Comparison of ENCODE assay signal across 29 mouse cellular contexts in genomic region chr4:141819316-141819715, GRCm38 (mm10). TPM values are rescaled to one million over a fixed set of nuclear protein-coding genes. Genes with fewer than 3 reads are reported as not detected.
A peak's percentile ranks its signal among the peaks of the same experiment; 100 is the strongest.
DNase-seq lines count a peak whose midpoint lies in the region; TF ChIP-seq lines count a peak whose summit lies in the region.
"Had no signal": no experiment of that assay in that cellular context is flagged by ENCODE, and none has a peak within 500 bp of the region (broad histone marks: within the 10 kb centered on the region; RNA-seq: fewer than 3 reads in every experiment).

No protein-coding gene starts in this region.

- in situ Hi-C loops in ES-E14 (cut with MboI; ENCODE audit: low sequenced_read_pairs in 2 of 2, unreplicated experiment in 2 of 2), result no loop called here

- H3K4me3 ChIP-seq in testis, adult 2 months (ENCODE audit: control insufficient read depth, low read depth, low read length), result peak overlapping the region; percentile 39
- 0 out of 4 replicates have a peak overlapping the region, but pooled peaks of 1 of the 2 experiments have one; percentile 9 for H3K4me3 ChIP-seq in ES-E14 (ENCODE audit: insufficient read depth in 1 of 2, low read depth in 1 of 2, low read length in 2 of 2, poor library complexity in 1 of 2, severe bottlenecking in 1 of 2)
- no peak overlapping the region for H3K4me3 ChIP-seq in forebrain, embryonic 10.5 days
- H3K4me3 ChIP-seq: embryonic facial prominence, embryonic 13.5 days; embryonic facial prominence, embryonic 15.5 days; erythroblast, embryonic 14.5 days; forebrain, embryonic 13.5 days; forebrain, embryonic 15.5 days had no signal

- H3K4me1 ChIP-seq in testis, adult 2 months (ENCODE audit: control insufficient read depth, insufficient read depth, low read length), result peaks cover 14% of the 10 kb centered on the region
- peaks cover 4 to 10% of the 10 kb centered on the region in 2 experiments; a peak in 3 of 4 replicates for H3K4me1 ChIP-seq in ES-E14 (ENCODE audit: control insufficient read depth in 2 of 2, insufficient read depth in 2 of 2, low read length in 2 of 2, poor library complexity in 1 of 2)
- peaks cover 24% of the 10 kb centered on the region for H3K4me1 ChIP-seq in forebrain, embryonic 10.5 days
- H3K4me1 ChIP-seq: embryonic facial prominence, embryonic 15.5 days; forebrain, embryonic 13.5 days; forebrain, embryonic 15.5 days had no signal

- H3K27me3 ChIP-seq in testis, adult 2 months (ENCODE audit: control insufficient read depth, insufficient read depth, low read length), result no peaks in the 10 kb centered on the region
- H3K27me3 ChIP-seq in forebrain, embryonic 10.5 days (ENCODE audit: poor library complexity, severe bottlenecking), result no peaks in the 10 kb centered on the region
- H3K27me3 ChIP-seq: embryonic facial prominence, embryonic 13.5 days; embryonic facial prominence, embryonic 15.5 days; forebrain, embryonic 13.5 days; forebrain, embryonic 15.5 days had no signal

- TF ChIP-seq POLR2A in testis, adult 2 months (IDR thresholded peaks at IDR 0.05; ENCODE audit: control insufficient read depth, low read depth, low read length), result 0 out of 2 replicates have a peak, but pooled peaks have one; percentile 31

- WGBS in forebrain, embryonic 10.5 days, result 95% methylated on average over 7 of the region's 7 CpGs

- H3K36me3 ChIP-seq in testis, adult 2 months (ENCODE audit: control insufficient read depth, insufficient read depth, low read length), result no peaks in the 10 kb centered on the region; the same call in 1 of the 2 replicates
- H3K36me3 ChIP-seq in ES-E14 (ENCODE audit: control insufficient read depth, insufficient read depth, low read length, poor library complexity, severe bottlenecking), result no peaks in the 10 kb centered on the region
- H3K36me3 ChIP-seq in forebrain, embryonic 10.5 days (replicated peaks), result peaks cover 20% of the 10 kb centered on the region
- H3K36me3 ChIP-seq: forebrain, embryonic 15.5 days had no signal

- H3K9ac ChIP-seq in ES-E14 (ENCODE audit: insufficient read depth, low read depth, low read length, poor library complexity, severe bottlenecking), result no peak overlapping the region
- H3K9ac ChIP-seq: embryonic facial prominence, embryonic 13.5 days; embryonic facial prominence, embryonic 15.5 days; forebrain, embryonic 13.5 days; forebrain, embryonic 15.5 days; forebrain, postnatal 0 days had no signal

- DNase-seq in testis, postnatal 10 days (ENCODE audit: low spot score), result no peak
- DNase-seq in ES-CJ7 (ENCODE audit: low read depth, low spot score) (peak; percentile 67), ES-E14 (ENCODE audit: low read depth, low spot score) (no peak), ZHBTc4 (ENCODE audit: low read depth, low spot score) (peak; percentile 79), adipocyte (ENCODE audit: low spot score) (no peak)
- DNase-seq in embryo, embryonic 10.5 days (ENCODE audit: low spot score), result no peak
- no peak for DNase-seq in forebrain, embryonic 10.5 days (ENCODE audit: extremely low spot score, low spot score)
- DNase-seq: adrenal gland, adult 8-10 months; adrenal gland, postnatal 14 days; adrenal gland, postnatal 36 days; cerebellum, adult 11-12 months; cerebellum, adult 2 months; cerebellum, adult 9-10 months; cerebellum, postnatal 10 days; cerebellum, postnatal 25 days; embryo, embryonic 11 days; forebrain, postnatal 0 days had no signal

- no peak for TF ChIP-seq CTCF in testis, adult 2 months (IDR thresholded peaks at IDR 0.05; ENCODE audit: control insufficient read depth, insufficient read depth, insufficient replicate concordance, low read depth, low read length)

- H3K9me3 ChIP-seq in ES-E14 (ENCODE audit: control insufficient read depth, insufficient read depth, low read depth, low read length), result no peaks in the 10 kb centered on the region
- H3K9me3 ChIP-seq in forebrain, embryonic 10.5 days, result no peaks in the 10 kb centered on the region
- H3K9me3 ChIP-seq: embryonic facial prominence, embryonic 13.5 days; embryonic facial prominence, embryonic 15.5 days; forebrain, embryonic 13.5 days; forebrain, embryonic 15.5 days had no signal

- H3K27ac ChIP-seq in testis, adult 2 months (ENCODE audit: control insufficient read depth, insufficient read depth, low read depth, low read length), result no peak overlapping the region
- H3K27ac ChIP-seq in ES-E14 (ENCODE audit: insufficient read depth, low read depth, low read length, poor library complexity, severe bottlenecking), result no peak overlapping the region
- H3K27ac ChIP-seq in forebrain, embryonic 10.5 days, result no peak overlapping the region
- H3K27ac ChIP-seq: embryonic facial prominence, embryonic 13.5 days; embryonic facial prominence, embryonic 15.5 days; forebrain, embryonic 13.5 days; forebrain, embryonic 15.5 days had no signal

TF ChIP-seq in ES-E14, 5 proteins besides CTCF, POLR2A, EP300 and RAD21:
- TF ChIP-seq MAFK (IDR thresholded peaks at IDR 0.05; ENCODE audit: insufficient read depth, low read depth, low read length) (no peak), CHD2 (IDR thresholded peaks at IDR 0.05; ENCODE audit: low read depth, low read length) (0 out of 2 replicates have a peak, but pooled peaks have one; percentile 46)
TF ChIP-seq in ES-E14: peak in this region for 1.

RNA-seq across cellular contexts. Expression of gene Cela2a, which starts 6.6 kb away (rescaled TPM):
- polyA plus RNA-seq in testis, adult 2 months (2012; rRNA removed), result 6.2 and 6.5 TPM in 2 replicates
- 7.3 and 8.2 TPM in 2 replicates for total RNA-seq in ES-E14 (2012; rRNA removed)
- not detected in 2 replicates for polyA plus RNA-seq in forebrain, embryonic 10.5 days (2016; fragmentation: Nextera tagmentation; extraction: Ambion mirVana)
- total RNA-seq: adrenal gland, adult 18-20 months; adrenal gland, adult 8-10 months; adrenal gland, postnatal 36 days; forebrain, postnatal 0 days; MEL had no signal
- polyA plus RNA-seq: C2C12; embryonic facial prominence, embryonic 11.5 days; embryonic facial prominence, embryonic 13.5 days; embryonic facial prominence, embryonic 15.5 days; erythroblast, embryonic 14.5 days; forebrain, embryonic 11.5 days; forebrain, embryonic 15.5 days had no signal

RNA-seq across cellular contexts. Expression of gene Casp9, which starts 25.9 kb away (rescaled TPM):
- 7.8 and 8.0 TPM in 2 replicates for polyA plus RNA-seq in testis, adult 2 months (2012; rRNA removed)
- 5.5 and 6.1 TPM in 2 replicates for total RNA-seq in ES-E14 (2012; rRNA removed)
- 23.4 and 24.8 TPM in 2 replicates for polyA plus RNA-seq in forebrain, embryonic 10.5 days (2016; fragmentation: Nextera tagmentation; extraction: Ambion mirVana)

RNA-seq across cellular contexts. Expression of gene Ctrc, which starts 26.8 kb away (rescaled TPM):
- 0.66 and 1.4 TPM in 2 replicates for polyA plus RNA-seq in testis, adult 2 months (2012; rRNA removed)
- not detected in 2 replicates for total RNA-seq in ES-E14 (2012; rRNA removed)
- not detected in 2 replicates for polyA plus RNA-seq in forebrain, embryonic 10.5 days (2016; fragmentation: Nextera tagmentation; extraction: Ambion mirVana)
- total RNA-seq: adrenal gland, adult 18-20 months; adrenal gland, adult 8-10 months; adrenal gland, postnatal 14 days; adrenal gland, postnatal 36 days; forebrain, postnatal 0 days; MEL had no signal
- polyA plus RNA-seq: C2C12; cerebellum, adult 2 months; cortical plate, adult 2 months; embryonic facial prominence, embryonic 11.5 days; embryonic facial prominence, embryonic 13.5 days; embryonic facial prominence, embryonic 15.5 days; erythroblast, embryonic 14.5 days; forebrain, embryonic 11.5 days; forebrain, embryonic 13.5 days; forebrain, embryonic 15.5 days; forebrain, postnatal 0 days had no signal

RNA-seq across cellular contexts. Expression of gene Dnajc16, which starts 28.6 kb away (rescaled TPM):
- polyA plus RNA-seq in testis, adult 2 months (2012; rRNA removed), result 11.3 and 12.2 TPM in 2 replicates
- total RNA-seq in ES-E14 (2012; rRNA removed), result 12.1 and 19.3 TPM in 2 replicates
- polyA plus RNA-seq in forebrain, embryonic 10.5 days (2016; fragmentation: Nextera tagmentation; extraction: Ambion mirVana), result 4.8 TPM in 2 replicates

RNA-seq across cellular contexts. Expression of gene Efhd2, which starts 55.4 kb away (rescaled TPM):
- polyA plus RNA-seq in testis, adult 2 months (2012; rRNA removed), result 56.1 and 57.6 TPM in 2 replicates
- 6.2 and 9.2 TPM in 2 replicates for total RNA-seq in ES-E14 (2012; rRNA removed)
- polyA plus RNA-seq in forebrain, embryonic 10.5 days (2016; fragmentation: Nextera tagmentation; extraction: Ambion mirVana), result 39.5 and 41.5 TPM in 2 replicates

Comparison
In these comparisons a context has a peak if more than half of its experiments do, and no peak if none do; other contexts are left out.
1. DNase-seq: peak in ES-CJ7 (single experiment) and ZHBTc4 (single experiment); none in testis, postnatal 10 days (single experiment), ES-E14 (single experiment), embryo, embryonic 10.5 days (single experiment), adipocyte (single experiment) and forebrain, embryonic 10.5 days (single experiment).